Mouse (Mus musculus): ENCODE results near the gene Upk1a. TPM values are rescaled to one million over a fixed set of nuclear protein-coding genes. Genes with fewer than 3 reads are reported as not detected.

The Upk1a gene
- polyA plus RNA-seq, 1 experiment from 2014 or later: 0.39 TPM

- H3K4me2 ChIP-seq (ENCODE audit: low read depth, low read length): no peak overlapping the region
- DNase-seq (ENCODE audit: low spot score) (no peak), ATAC-seq (ENCODE audit: low read depth) (no peak)
- no peaks in the 10 kb centered on the region for H3K27me3 ChIP-seq (replicated peaks; ENCODE audit: control insufficient read depth, insufficient read depth, low read length)
- no peaks in the 10 kb centered on the region for H3K9me3 ChIP-seq (ENCODE audit: control insufficient read depth, low read length)
- no peaks in the 10 kb centered on the region for H3K4me1 ChIP-seq (ENCODE audit: control insufficient read depth, insufficient read depth, low read length)
- H3K4me3 ChIP-seq (ENCODE audit: low read depth, low read length): no peak overlapping the region
- H3K9ac ChIP-seq (ENCODE audit: low read depth, low read length): no peak overlapping the region
- peaks cover 97% of the 10 kb centered on the region for H3K36me3 ChIP-seq (ENCODE audit: control insufficient read depth, insufficient read depth, low read length)
- H3K27ac ChIP-seq (replicated peaks; ENCODE audit: low read depth, low read length): no peak overlapping the region
- 89% methylated on average over 5 of the region's 5 CpGs for WGBS
These were observed 40.3 kb downstream of the Upk1a start for GRCm38 (mm10) chr7:30572389-30572788.

GRCm38 (mm10) chr7:30567555-30567954, 45.1 kb downstream of the Upk1a start:
- H3K9ac ChIP-seq (ENCODE audit: low read depth, low read length): no peak overlapping the region
- H3K4me1 ChIP-seq (ENCODE audit: control insufficient read depth, insufficient read depth, low read length): no peaks in the 10 kb centered on the region; the same call in 1 of the 2 replicates
- H3K4me3 ChIP-seq (ENCODE audit: low read depth, low read length): no peak overlapping the region
- no peaks in the 10 kb centered on the region for H3K9me3 ChIP-seq (ENCODE audit: control insufficient read depth, low read length)
- H3K27me3 ChIP-seq (replicated peaks; ENCODE audit: control insufficient read depth, insufficient read depth, low read length): no peaks in the 10 kb centered on the region
- ATAC-seq (ENCODE audit: low read depth) (no peak), DNase-seq (ENCODE audit: low spot score) (no peak)
- H3K4me2 ChIP-seq (ENCODE audit: low read depth, low read length): no peak overlapping the region
- peaks cover 74% of the 10 kb centered on the region for H3K36me3 ChIP-seq (ENCODE audit: control insufficient read depth, insufficient read depth, low read length)
- H3K27ac ChIP-seq (replicated peaks; ENCODE audit: low read depth, low read length): no peak overlapping the region
- WGBS: 83% methylated on average over 11 of the region's 11 CpGs

- H3K27ac ChIP-seq (replicated peaks; ENCODE audit: low read depth, low read length): no peak overlapping the region
- no peaks in the 10 kb centered on the region for H3K9me3 ChIP-seq (ENCODE audit: control insufficient read depth, low read length)
- H3K9ac ChIP-seq (ENCODE audit: low read depth, low read length): no peak overlapping the region
- no peak overlapping the region for H3K4me3 ChIP-seq (ENCODE audit: low read depth, low read length)
- H3K36me3 ChIP-seq (ENCODE audit: control insufficient read depth, insufficient read depth, low read length): peaks cover 58% of the 10 kb centered on the region
- H3K4me2 ChIP-seq (ENCODE audit: low read depth, low read length): no peak overlapping the region
- 88% methylated on average over 9 of the region's 9 CpGs for WGBS
- H3K4me1 ChIP-seq (ENCODE audit: control insufficient read depth, insufficient read depth, low read length): no peaks in the 10 kb centered on the region; the same call in 1 of the 2 replicates
- DNase-seq (ENCODE audit: low spot score) (no peak), ATAC-seq (ENCODE audit: low read depth) (no peak)
- no peaks in the 10 kb centered on the region for H3K27me3 ChIP-seq (replicated peaks; ENCODE audit: control insufficient read depth, insufficient read depth, low read length)
These were observed 46.6 kb downstream of the Upk1a start for GRCm38 (mm10) chr7:30566033-30566432.

GRCm38 (mm10) chr7:30564970-30565571, 47.6 kb downstream of the Upk1a start, which contains the start of gene Igflr1:
TSS of gene Igflr1 (plus strand) at chr7:30565427.
- no peaks in the 10 kb centered on the region for H3K27me3 ChIP-seq (replicated peaks; ENCODE audit: control insufficient read depth, insufficient read depth, low read length)
- H3K4me3 ChIP-seq (ENCODE audit: low read depth, low read length): no peak within 1 kb of the TSS
- no peaks in the 10 kb centered on the region for H3K9me3 ChIP-seq (ENCODE audit: control insufficient read depth, low read length)
- no peak within 1 kb of the TSS for H3K27ac ChIP-seq (replicated peaks; ENCODE audit: low read depth, low read length)
- no peak within 1 kb of the TSS for H3K9ac ChIP-seq (ENCODE audit: low read depth, low read length)
- no peak for DNase-seq (ENCODE audit: low spot score)
- 94% methylated on average over 12 of the region's 12 CpGs for WGBS
- peaks cover under 1% of the 10 kb centered on the region; the same call in 1 of the 2 replicates for H3K4me1 ChIP-seq (ENCODE audit: control insufficient read depth, insufficient read depth, low read length)
- ATAC-seq (ENCODE audit: low read depth): no peak
- H3K36me3 ChIP-seq (ENCODE audit: control insufficient read depth, insufficient read depth, low read length): peaks cover 49% of the 10 kb centered on the region
- H3K4me2 ChIP-seq (ENCODE audit: low read depth, low read length): peak within 1 kb of the TSS; percentile 65; the same call in 1 of the 2 replicates

DNA sequence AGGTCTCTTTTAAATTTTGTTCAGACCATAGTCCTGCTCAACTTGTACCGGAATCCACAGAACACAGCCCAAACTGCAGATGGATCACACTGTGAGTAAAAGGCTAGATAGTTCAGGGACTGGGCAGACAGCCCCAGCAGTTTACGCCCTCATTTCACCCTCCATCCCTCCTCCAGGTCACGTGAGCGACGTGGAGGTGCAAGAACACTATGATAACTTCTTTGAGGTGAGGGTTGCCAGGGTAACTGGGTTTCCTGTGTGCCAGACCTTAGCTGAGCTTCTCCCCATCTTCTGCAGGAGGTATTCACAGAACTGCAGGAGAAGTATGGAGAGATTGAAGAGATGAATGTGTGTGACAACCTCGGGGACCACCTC, 48.8 kb downstream of the Upk1a start:
- DNase-seq (ENCODE audit: low spot score) (no peak), ATAC-seq (ENCODE audit: low read depth) (no peak)
- Histone ChIP-seq H3K9ac (ENCODE audit: low read depth, low read length) (peak overlapping the region; percentile 85), H3K9me3 (ENCODE audit: control insufficient read depth, low read length) (no peaks in the 10 kb centered on the region), H3K4me1 (ENCODE audit: control insufficient read depth, insufficient read depth, low read length) (peaks cover 4% of the 10 kb centered on the region; the same call in 1 of the 2 replicates), H3K36me3 (ENCODE audit: control insufficient read depth, insufficient read depth, low read length) (peaks cover 37% of the 10 kb centered on the region), H3K4me2 (ENCODE audit: low read depth, low read length) (peak overlapping the region; percentile 65), H3K27ac (replicated peaks; ENCODE audit: low read depth, low read length) (peak overlapping the region; percentile 62; the same call in 1 of the 2 replicates), H3K27me3 (replicated peaks; ENCODE audit: control insufficient read depth, insufficient read depth, low read length) (no peaks in the 10 kb centered on the region), H3K4me3 (ENCODE audit: low read depth, low read length) (peak overlapping the region; percentile 88)
- WGBS: 26% methylated on average over 6 of the region's 6 CpGs

GRCm38 (mm10) chr7:30563117-30563905, 49.3 kb downstream of the Upk1a start, which contains the start of the genes U2af1l4, Gm49396 and Psenen:
TSS of gene U2af1l4 (plus strand) at chr7:30563301.
TSS of gene Gm49396 (plus strand) at chr7:30563344.
TSS of gene Psenen (minus strand) at chr7:30563627.
- Histone ChIP-seq H3K4me1 (ENCODE audit: control insufficient read depth, insufficient read depth, low read length) (peaks cover 10% of the 10 kb centered on the region), H3K9ac (ENCODE audit: low read depth, low read length) (peak within 1 kb of the TSS; percentile 85), H3K4me2 (ENCODE audit: low read depth, low read length) (peak within 1 kb of the TSS; percentile 65), H3K4me3 (ENCODE audit: low read depth, low read length) (peak within 1 kb of the TSS; percentile 88), H3K36me3 (ENCODE audit: control insufficient read depth, insufficient read depth, low read length) (peaks cover 31% of the 10 kb centered on the region), H3K27ac (replicated peaks; ENCODE audit: low read depth, low read length) (peak within 1 kb of the TSS; percentile 96), H3K27me3 (replicated peaks; ENCODE audit: control insufficient read depth, insufficient read depth, low read length) (no peaks in the 10 kb centered on the region), H3K9me3 (ENCODE audit: control insufficient read depth, low read length) (no peaks in the 10 kb centered on the region)
- under 1% methylated on average over 41 of the region's 45 CpGs for WGBS
- DNase-seq (ENCODE audit: low spot score): peak; percentile 99
- peak; percentile 89 for ATAC-seq (ENCODE audit: low read depth)

DNA sequence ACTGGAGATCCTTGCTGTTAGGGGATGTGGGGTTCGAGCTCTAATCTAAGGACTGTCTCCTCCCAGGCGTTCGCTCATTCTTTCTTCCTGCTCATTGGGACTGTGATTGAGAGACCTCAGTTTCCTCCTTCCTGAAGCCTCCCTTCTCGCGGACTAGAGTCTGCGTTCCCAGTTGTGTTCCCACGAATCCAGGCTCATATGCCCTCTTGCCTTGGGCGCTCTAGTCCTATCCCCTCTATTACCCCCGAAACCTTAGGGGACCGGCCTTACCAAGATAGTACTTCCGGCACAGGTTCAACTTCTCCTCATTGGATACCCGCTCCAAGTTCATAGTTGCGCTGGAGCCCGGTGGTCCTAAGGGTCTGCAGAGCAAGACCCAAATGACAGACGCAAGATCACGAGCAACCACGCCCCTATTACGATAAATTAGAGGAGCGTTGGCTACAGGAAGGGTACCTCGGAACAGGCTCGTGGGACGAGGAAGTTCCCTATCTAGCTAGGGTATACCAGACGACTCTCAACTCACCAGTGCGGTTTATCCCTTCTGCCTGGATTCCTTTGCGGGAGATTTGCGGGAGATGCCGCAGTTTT, 50.0 kb downstream of the Upk1a start:
- Histone ChIP-seq H3K9ac (ENCODE audit: low read depth, low read length) (peak overlapping the region; percentile 85), H3K9me3 (ENCODE audit: control insufficient read depth, low read length) (no peaks in the 10 kb centered on the region), H3K27ac (replicated peaks; ENCODE audit: low read depth, low read length) (peak overlapping the region; percentile 69), H3K4me3 (ENCODE audit: low read depth, low read length) (peak overlapping the region; percentile 88), H3K4me1 (ENCODE audit: control insufficient read depth, insufficient read depth, low read length) (peaks cover 13% of the 10 kb centered on the region), H3K27me3 (replicated peaks; ENCODE audit: control insufficient read depth, insufficient read depth, low read length) (no peaks in the 10 kb centered on the region), H3K36me3 (ENCODE audit: control insufficient read depth, insufficient read depth, low read length) (peaks cover 32% of the 10 kb centered on the region), H3K4me2 (ENCODE audit: low read depth, low read length) (peak overlapping the region; percentile 65)
- ATAC-seq (ENCODE audit: low read depth): no peak
- 1% methylated on average over 27 of the region's 27 CpGs for WGBS
- peak; percentile 34 for DNase-seq (ENCODE audit: low spot score)

- Histone ChIP-seq H3K36me3 (ENCODE audit: control insufficient read depth, insufficient read depth, low read length) (peaks cover 36% of the 10 kb centered on the region), H3K27me3 (replicated peaks; ENCODE audit: control insufficient read depth, insufficient read depth, low read length) (no peaks in the 10 kb centered on the region), H3K4me2 (ENCODE audit: low read depth, low read length) (peak overlapping the region; percentile 83), H3K4me3 (ENCODE audit: low read depth, low read length) (0 out of 2 replicates have a peak overlapping the region, but pooled peaks have one; percentile 75), H3K27ac (replicated peaks; ENCODE audit: low read depth, low read length) (0 out of 2 replicates have a peak overlapping the region, but pooled peaks have one; percentile 63), H3K9me3 (ENCODE audit: control insufficient read depth, low read length) (no peaks in the 10 kb centered on the region), H3K4me1 (ENCODE audit: control insufficient read depth, insufficient read depth, low read length) (peaks cover 13% of the 10 kb centered on the region), H3K9ac (ENCODE audit: low read depth, low read length) (no peak overlapping the region)
- DNase-seq (ENCODE audit: low spot score): no peak
- 75% methylated on average over 2 of the region's 2 CpGs for WGBS
- ATAC-seq (ENCODE audit: low read depth): no peak
These were observed 52.4 kb downstream of the Upk1a start for GRCm38 (mm10) chr7:30560296-30560695.
